Mouse (Mus musculus) lung, embryonic 16.5 days (tissue): ENCODE results near the gene Stum. TPM values are rescaled to one million over a fixed set of nuclear protein-coding genes. Genes with fewer than 3 reads are reported as not detected.

Experiments
- ATAC-seq: fragments of 200-750 bp; cut with Nextera tagmentation; 2 replicates; pipeline ENCODE4 v1.8.0; 2017; ENCODE audit warnings: low read depth, mild to moderate bottlenecking, moderate library complexity
- H3K27ac ChIP-seq: fragments of 300-500 bp; sonication (generic); 2 replicates; pipeline ENCODE4 v1.5.1; 2014; ENCODE audit warnings: mild to moderate bottlenecking, control low read depth, low read length
- H3K27me3 ChIP-seq: fragments of 300-500 bp; sonication (generic); 2 replicates; pipeline ENCODE4 v1.6.1; 2014; ENCODE audit warnings: low read depth, low read length, mixed read lengths; ENCODE audit not compliant: control insufficient read depth, insufficient read depth
- H3K36me3 ChIP-seq: fragments of 300-500 bp; sonication (generic); 2 replicates; pipeline ENCODE4 v1.6.1; 2014; ENCODE audit warnings: low read length; ENCODE audit not compliant: control insufficient read depth, insufficient read depth
- H3K4me1 ChIP-seq: fragments of 300-500 bp; sonication (generic); replicated peaks from 2 replicates; pipeline ENCODE4 v1.6.1; 2014; ENCODE audit warnings: low read length, mixed read lengths; ENCODE audit not compliant: control insufficient read depth, insufficient read depth
- H3K4me2 ChIP-seq: fragments of 300-500 bp; sonication (generic); 2 replicates; pipeline ENCODE4 v1.6.1; 2014; ENCODE audit warnings: low read depth, low read length, control low read depth
- H3K4me3 ChIP-seq: fragments of 300-500 bp; sonication (generic); 2 replicates; pipeline ENCODE4 v1.5.1; 2014; ENCODE audit warnings: mild to moderate bottlenecking, low read length, control low read depth
- H3K9ac ChIP-seq: fragments of 300-500 bp; sonication (generic); 2 replicates; pipeline ENCODE4 v1.6.1; 2014; ENCODE audit warnings: low read length, control low read depth
- H3K9me3 ChIP-seq: fragments of 300-500 bp; sonication (generic); 2 replicates; pipeline ENCODE4 v1.6.1; 2016; ENCODE audit warnings: low read length; ENCODE audit not compliant: control insufficient read depth
- WGBS: fragments of 180-500 bp; shearing (Covaris S2); extraction: QIAGEN DNeasy Blood & Tissue Kit; methylation state at CpG from one replicate; pipeline ENCODE4 v1.1.7; 2014; 5-methylcytosine and 5-hydroxymethylcytosine counted together
- polyA plus RNA-seq: library from polyadenylated mRNA; unstranded; fragments of >200 nt; fragmentation: Nextera tagmentation; extraction: Ambion mirVana; gene quantifications from 2 replicates; pipeline ENCODE4 v1.2.1, GENCODE M21; 2015

Gene Stum
- polyA plus RNA-seq, 1 experiment from 2014 or later, result 0.08 TPM

GRCm38 (mm10) chr1:180503484-180503883 is 20.2 kb upstream of the Stum start:
- H3K4me1 ChIP-seq, result no peaks in the 10 kb centered on the region
- no peaks in the 10 kb centered on the region for H3K36me3 ChIP-seq
- no peaks in the 10 kb centered on the region for H3K9me3 ChIP-seq
- no peaks in the 10 kb centered on the region for H3K27me3 ChIP-seq
- WGBS, result 67% methylated on average over 5 of the region's 5 CpGs
- H3K4me3 ChIP-seq, result no peak overlapping the region
- ATAC-seq, result no peak
- no peak overlapping the region for H3K27ac ChIP-seq
- no peak overlapping the region for H3K4me2 ChIP-seq
- no peak overlapping the region for H3K9ac ChIP-seq

- H3K4me1 ChIP-seq, result no peaks in the 10 kb centered on the region
- no peaks in the 10 kb centered on the region for H3K9me3 ChIP-seq
- H3K4me2 ChIP-seq, result no peak overlapping the region
- no peaks in the 10 kb centered on the region for H3K36me3 ChIP-seq
- H3K9ac ChIP-seq, result no peak overlapping the region
- H3K27me3 ChIP-seq, result no peaks in the 10 kb centered on the region
- no peak overlapping the region for H3K27ac ChIP-seq
- 42% methylated on average over 4 of the region's 4 CpGs for WGBS
- no peak overlapping the region for H3K4me3 ChIP-seq
- ATAC-seq, result no peak
These were observed 19.3 kb upstream of the Stum start for GRCm38 (mm10) chr1:180502566-180502965.

- H3K27ac ChIP-seq, result no peak overlapping the region
- no peaks in the 10 kb centered on the region for H3K9me3 ChIP-seq
- H3K4me3 ChIP-seq, result no peak overlapping the region
- 85% methylated on average over 5 of the region's 5 CpGs for WGBS
- no peaks in the 10 kb centered on the region for H3K27me3 ChIP-seq
- no peak overlapping the region for H3K9ac ChIP-seq
- ATAC-seq, result no peak
- no peaks in the 10 kb centered on the region for H3K36me3 ChIP-seq
- no peaks in the 10 kb centered on the region for H3K4me1 ChIP-seq
- H3K4me2 ChIP-seq, result no peak overlapping the region
These were observed 17.3 kb upstream of the Stum start for GRCm38 (mm10) chr1:180500641-180501040.

GRCm38 (mm10) chr1:180500218-180500617 is 16.9 kb upstream of the Stum start:
- H3K9me3 ChIP-seq, result no peaks in the 10 kb centered on the region
- no peaks in the 10 kb centered on the region for H3K27me3 ChIP-seq
- H3K9ac ChIP-seq, result no peak overlapping the region
- H3K4me2 ChIP-seq, result no peak overlapping the region
- WGBS, result 54% methylated on average over 4 of the region's 4 CpGs
- H3K4me3 ChIP-seq, result no peak overlapping the region
- H3K4me1 ChIP-seq, result no peaks in the 10 kb centered on the region
- no peak overlapping the region for H3K27ac ChIP-seq
- H3K36me3 ChIP-seq, result no peaks in the 10 kb centered on the region
- ATAC-seq, result no peak

- Histone ChIP-seq H3K4me3 (no peak overlapping the region), H3K4me1 (no peaks in the 10 kb centered on the region), H3K27me3 (no peaks in the 10 kb centered on the region), H3K36me3 (no peaks in the 10 kb centered on the region), H3K9ac (no peak overlapping the region), H3K4me2 (no peak overlapping the region), H3K9me3 (no peaks in the 10 kb centered on the region), H3K27ac (no peak overlapping the region)
- 83% methylated on average over 3 of the region's 3 CpGs for WGBS
- ATAC-seq, result no peak
These were observed 16.5 kb upstream of the Stum start for GRCm38 (mm10) chr1:180499766-180500165.

- Histone ChIP-seq H3K36me3 (no peaks in the 10 kb centered on the region), H3K4me1 (peaks cover 5% of the 10 kb centered on the region; the same call in 1 of the 2 replicates), H3K4me3 (no peak overlapping the region), H3K9ac (no peak overlapping the region), H3K27ac (no peak overlapping the region), H3K27me3 (no peaks in the 10 kb centered on the region), H3K4me2 (peak overlapping the region; percentile 28), H3K9me3 (no peaks in the 10 kb centered on the region)
- peak; percentile 76 for ATAC-seq
- 27% methylated on average over 9 of the region's 9 CpGs for WGBS
These were observed 9.5 kb upstream of the Stum start for GRCm38 (mm10) chr1:180492777-180493176.

- Histone ChIP-seq H3K4me3 (no peak overlapping the region), H3K9ac (no peak overlapping the region), H3K9me3 (no peaks in the 10 kb centered on the region), H3K4me1 (0 out of 2 replicates have a peak, but pooled peaks cover 9% of the 10 kb centered on the region), H3K36me3 (no peaks in the 10 kb centered on the region), H3K27ac (no peak overlapping the region), H3K4me2 (no peak overlapping the region), H3K27me3 (peaks cover 36% of the 10 kb centered on the region)
- ATAC-seq, result no peak
- WGBS, result 83% methylated on average over 5 of the region's 5 CpGs
These were observed 2.0 kb upstream of the Stum start for GRCm38 (mm10) chr1:180485346-180485745.

- H3K27me3 ChIP-seq, result peaks cover 37% of the 10 kb centered on the region
- H3K9ac ChIP-seq, result no peak overlapping the region; the same call in 1 of the 2 replicates
- WGBS, result 7% methylated on average over 24 of the region's 39 CpGs
- H3K4me3 ChIP-seq, result peak overlapping the region; percentile 35
- no peak overlapping the region for H3K27ac ChIP-seq
- no peaks in the 10 kb centered on the region for H3K36me3 ChIP-seq
- H3K4me2 ChIP-seq, result peak overlapping the region; percentile 64
- 0 out of 2 replicates have a peak, but pooled peaks cover 9% of the 10 kb centered on the region for H3K4me1 ChIP-seq
- H3K9me3 ChIP-seq, result no peaks in the 10 kb centered on the region
- ATAC-seq, result no peak
These were observed 385 bp downstream of the Stum start for GRCm38 (mm10) chr1:180482840-180483398.

- H3K9me3 ChIP-seq, result no peaks in the 10 kb centered on the region
- H3K36me3 ChIP-seq, result no peaks in the 10 kb centered on the region
- ATAC-seq, result no peak
- H3K27ac ChIP-seq, result no peak overlapping the region
- H3K4me1 ChIP-seq, result 0 out of 2 replicates have a peak, but pooled peaks cover 9% of the 10 kb centered on the region
- peaks cover 37% of the 10 kb centered on the region for H3K27me3 ChIP-seq
- no peak overlapping the region for H3K9ac ChIP-seq
- no peak overlapping the region for H3K4me2 ChIP-seq
- H3K4me3 ChIP-seq, result no peak overlapping the region
- 26% methylated on average over 10 of the region's 10 CpGs for WGBS
These were observed 1.3 kb downstream of the Stum start for GRCm38 (mm10) chr1:180481956-180482355.

GRCm38 (mm10) chr1:180481331-180481730 is 2.0 kb downstream of the Stum start:
- Histone ChIP-seq H3K36me3 (no peaks in the 10 kb centered on the region), H3K9me3 (no peaks in the 10 kb centered on the region), H3K27ac (no peak overlapping the region), H3K4me1 (0 out of 2 replicates have a peak, but pooled peaks cover 9% of the 10 kb centered on the region), H3K9ac (no peak overlapping the region), H3K27me3 (peaks cover 37% of the 10 kb centered on the region), H3K4me3 (no peak overlapping the region), H3K4me2 (no peak overlapping the region)
- WGBS, result 60% methylated on average over 8 of the region's 8 CpGs
- no peak for ATAC-seq
